Mouse (Mus musculus) left cerebral cortex, adult 8-10 months (tissue): ENCODE results near the gene Gm2001. TPM values are rescaled to one million over a fixed set of nuclear protein-coding genes. Genes with fewer than 3 reads are reported as not detected.
"Not testable (repeated sequence)": the region's sequence is repeated elsewhere in the genome, so short reads cannot be mapped to it uniquely, and the experiment has no call there.

Source experiments
- DNase-seq, 2 experiments: peaks; one replicate each; pipeline ENCODE4 v3.0.0; 2022; ENCODE audit warnings: low spot score in 2 of 2
- total RNA-seq, 4 experiments: library from RNA; stranded (reverse); gene quantifications; 2 replicates each; pipeline ENCODE4 v1.2.4; 2022

Gene Gm2001
- total RNA-seq, result not detected

DNA sequence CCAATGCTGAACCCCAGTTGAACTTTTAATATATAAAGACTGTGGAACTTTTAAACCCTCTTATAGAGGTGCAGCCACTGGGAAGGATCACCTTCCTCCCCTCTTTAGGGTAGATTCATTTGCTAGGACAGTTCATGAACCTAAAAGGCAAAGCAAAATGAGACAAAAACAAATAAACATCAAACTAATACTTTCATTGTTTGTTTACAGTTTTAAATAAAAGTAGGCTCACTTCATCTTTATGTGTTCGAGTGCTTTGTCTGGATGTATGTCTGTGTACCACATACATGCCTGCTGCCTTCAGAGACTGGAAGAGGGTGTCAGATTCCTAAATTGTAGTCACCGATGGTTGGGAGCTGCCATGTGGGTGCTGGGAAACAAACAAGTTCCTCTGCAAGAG lies at the start of gene Gm2001:
Gene Gm2001 (minus strand): TSS at position 101 of the 400 bp plus-strand sequence.
- not testable (repeated sequence) for DNase-seq

DNA sequence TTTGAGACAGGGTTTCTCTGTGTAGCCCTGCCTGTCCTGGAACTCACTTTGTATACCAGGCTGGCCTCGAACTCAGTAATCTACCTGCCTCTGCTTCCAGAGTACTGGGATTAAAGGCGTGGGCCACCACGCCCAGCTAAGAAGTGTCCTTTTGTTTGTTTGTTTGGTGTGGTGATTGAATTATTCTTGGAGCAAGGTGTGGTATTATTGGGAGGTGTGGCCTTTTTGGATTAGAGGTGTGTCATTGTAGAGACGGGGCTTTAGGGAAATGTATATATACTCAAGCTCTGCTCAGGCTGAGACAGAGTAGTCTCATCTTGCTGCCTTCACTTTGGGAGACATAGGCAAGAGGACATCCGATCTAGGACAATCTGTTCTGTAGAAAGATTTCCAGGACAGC lies 31.6 kb upstream of the Gm2001 start, which contains the start of gene Gm2016:
Gene Gm2016 (plus strand): TSS at position 301 of the 400 bp plus-strand sequence.
- DNase-seq, result not testable (repeated sequence)

DNA sequence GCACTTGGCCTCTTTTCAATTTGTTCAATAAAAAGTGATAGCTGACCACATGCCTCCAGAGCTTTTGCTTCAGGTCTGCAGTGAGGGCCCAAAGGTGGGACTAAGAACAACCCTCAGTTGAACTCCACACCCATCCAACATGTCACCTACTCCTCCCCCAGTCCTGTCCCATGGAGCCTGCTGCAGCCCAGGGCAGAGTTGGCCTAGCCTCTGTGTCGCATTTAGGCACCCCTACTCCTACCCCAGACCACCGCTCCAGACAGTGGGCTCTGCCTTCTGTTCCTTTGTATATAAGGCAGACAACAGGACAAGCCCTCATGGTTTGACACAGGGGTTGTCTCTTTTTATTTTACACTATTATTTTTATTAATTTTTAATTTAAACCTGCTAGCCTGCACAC lies 21.9 kb upstream of the Gm2001 start:
- not testable (repeated sequence) for DNase-seq

DNA sequence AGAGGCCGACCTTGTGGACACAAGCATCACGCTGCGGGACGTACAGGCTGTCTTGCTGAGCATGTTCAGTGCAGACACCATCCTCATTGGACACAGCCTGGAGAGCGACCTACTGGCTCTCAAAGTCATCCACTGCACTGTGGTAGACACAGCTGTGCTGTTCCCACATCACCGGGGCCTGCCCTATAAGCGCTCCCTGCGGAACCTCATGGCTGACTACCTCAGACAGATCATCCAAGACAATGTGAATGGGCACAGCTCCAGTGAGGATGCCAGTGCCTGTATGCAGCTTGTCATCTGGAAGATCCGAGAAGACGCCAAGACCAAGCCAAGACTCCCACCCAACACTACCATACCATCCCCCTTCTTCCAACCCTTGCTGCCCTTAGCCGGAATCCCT lies 21.5 kb upstream of the Gm2001 start:
- not testable (repeated sequence) for DNase-seq

DNA sequence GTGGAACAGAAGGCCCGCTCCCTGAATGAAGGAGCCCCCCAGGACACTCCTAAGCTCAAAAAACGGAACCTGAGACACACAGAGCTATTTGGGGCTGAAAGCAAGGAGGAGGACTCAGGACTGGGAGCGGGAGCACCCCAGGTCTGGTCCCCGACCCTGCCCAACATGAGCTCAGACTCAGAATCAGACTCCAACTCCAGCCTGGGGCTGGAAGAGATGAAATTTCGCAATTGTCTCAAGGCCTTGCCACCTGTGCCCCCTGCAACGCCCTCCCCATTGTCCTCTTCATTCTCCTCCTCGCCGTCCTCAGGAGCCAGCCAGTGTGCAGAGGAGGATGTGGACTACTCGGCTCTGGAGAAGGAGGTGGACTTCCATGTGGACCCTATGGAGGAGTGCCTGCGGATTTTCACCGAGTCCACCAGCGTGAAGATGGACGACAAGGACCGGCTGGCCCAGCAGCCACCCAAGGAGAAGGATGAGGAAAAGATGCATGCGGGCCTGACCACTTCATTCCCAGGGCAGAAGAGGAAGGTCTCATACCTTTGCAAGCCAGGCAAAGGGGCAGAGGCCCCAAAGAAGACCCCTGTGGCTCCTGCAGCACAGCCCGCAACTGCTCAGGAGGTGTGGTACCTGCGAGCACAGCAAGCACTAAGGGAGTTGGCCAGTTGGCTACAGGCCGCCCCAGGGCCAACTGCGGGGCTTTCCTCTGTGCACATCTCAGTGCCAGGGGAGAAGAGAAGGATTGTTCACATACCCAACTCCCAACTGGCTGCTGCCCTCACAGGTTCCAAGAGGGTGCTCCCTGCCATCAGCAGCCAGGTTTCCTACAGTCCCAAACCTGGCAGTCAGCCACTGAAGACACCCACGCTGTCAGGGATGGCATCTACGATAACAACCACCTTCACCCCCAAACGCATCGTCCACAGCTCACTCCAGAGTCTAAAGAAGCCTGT lies 19.9 kb upstream of the Gm2001 start:
- not testable (repeated sequence) for DNase-seq

DNA sequence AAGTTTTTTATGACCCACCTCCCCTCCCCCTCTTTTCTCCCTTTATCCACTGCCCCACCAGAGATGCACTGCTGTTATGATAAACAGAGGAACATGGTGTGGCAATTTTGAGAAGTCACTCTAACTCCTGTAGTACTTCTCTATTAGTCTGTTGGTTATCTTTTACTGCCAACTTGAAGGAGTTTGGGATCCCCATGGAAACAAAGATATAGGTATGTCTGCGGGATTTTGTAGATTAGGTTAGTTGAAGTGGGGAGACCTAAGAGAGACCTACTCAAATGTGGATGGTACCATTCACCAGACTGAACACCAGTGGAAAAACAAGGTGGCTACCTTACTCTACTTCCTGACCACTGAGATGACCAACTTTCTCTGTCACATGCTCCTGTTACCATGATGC lies 13.9 kb upstream of the Gm2001 start:
- DNase-seq, result not testable (repeated sequence)

DNA sequence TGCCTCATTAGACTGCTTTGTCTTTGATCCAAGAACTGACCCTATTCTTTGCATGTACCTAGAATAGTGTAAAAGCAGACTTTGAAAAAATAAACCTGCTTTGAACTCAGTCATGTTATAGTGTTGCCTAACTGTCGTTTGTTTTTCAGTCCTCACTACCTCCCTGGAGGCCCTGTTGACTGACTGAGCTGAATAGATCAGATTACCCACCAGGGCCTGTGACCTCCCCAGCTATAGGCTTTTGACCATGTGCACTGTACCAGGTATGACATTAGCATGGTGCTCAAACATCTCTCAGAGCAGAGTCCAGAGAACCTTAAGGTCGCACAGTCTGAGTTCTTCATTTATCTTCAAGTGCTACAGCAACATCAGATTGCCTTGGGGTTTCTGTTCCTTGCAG lies 8.5 kb upstream of the Gm2001 start:
- DNase-seq, result not testable (repeated sequence)

DNA sequence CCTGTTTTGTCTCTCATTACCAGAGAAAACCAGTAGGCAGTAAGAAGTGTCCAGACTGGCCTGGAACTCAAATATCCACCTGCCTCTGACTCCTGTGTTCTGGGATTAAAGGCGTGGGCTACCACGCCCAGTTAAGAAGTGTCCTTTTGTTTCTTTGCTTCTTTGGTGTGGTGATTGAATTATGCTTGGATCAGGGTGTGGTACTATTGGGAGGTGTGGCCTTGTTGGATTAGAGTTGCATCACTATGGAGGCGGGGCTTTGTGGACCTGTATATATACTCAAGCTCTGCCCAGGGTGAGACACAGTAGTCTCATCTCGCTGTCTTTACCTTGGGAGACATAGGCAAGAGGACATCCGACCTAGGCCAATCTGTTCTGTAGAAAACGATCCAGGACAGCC lies 25.9 kb downstream of the Gm2001 start, which contains the start of gene BB287469:
Gene BB287469 (plus strand): TSS at position 301 of the 400 bp plus-strand sequence.
- DNase-seq, result not testable (repeated sequence)

DNA sequence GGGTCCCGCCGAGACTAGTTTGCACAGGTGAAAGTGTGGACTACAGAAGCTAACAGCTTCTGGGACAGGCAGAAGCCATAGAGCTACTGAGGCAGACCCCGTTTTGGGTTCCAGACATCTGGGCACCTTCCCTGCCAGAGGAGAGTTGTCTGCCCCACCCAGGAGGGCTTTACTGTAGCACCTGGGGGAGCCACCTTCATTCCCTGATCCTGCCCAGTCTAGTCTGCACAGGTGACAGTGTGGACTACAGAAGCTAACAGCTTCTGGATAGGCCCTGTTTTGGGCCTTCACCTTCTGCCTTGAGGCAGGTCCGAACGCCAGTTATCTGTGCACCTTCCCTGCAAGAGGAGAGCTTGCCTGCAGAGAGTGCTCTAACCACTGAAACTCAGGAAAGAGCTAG lies 44.2 kb downstream of the Gm2001 start:
- DNase-seq, result not testable (repeated sequence)

DNA sequence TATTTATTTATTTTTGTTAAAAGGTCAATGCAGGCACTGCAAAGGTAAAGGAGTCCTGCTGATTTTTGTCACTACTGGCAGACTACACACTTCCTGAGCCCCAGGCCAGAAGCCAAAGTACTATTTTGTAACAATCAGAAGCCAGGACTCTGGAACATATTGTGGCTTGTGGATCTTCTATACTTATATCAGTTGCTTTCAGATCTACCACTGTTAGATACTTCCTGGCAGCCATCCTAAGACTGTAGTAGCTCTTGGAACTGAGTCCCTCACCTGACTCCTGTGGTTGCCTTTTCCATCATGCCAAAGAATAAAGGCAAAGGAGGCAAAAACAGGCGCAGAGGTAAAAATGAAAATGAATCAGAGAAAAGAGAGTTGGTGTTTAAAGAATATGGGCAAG lies 46.9 kb downstream of the Gm2001 start, which contains the start of gene Gm21936:
Gene Gm21936 (plus strand): TSS at position 301 of the 400 bp plus-strand sequence.
- not testable (repeated sequence) for DNase-seq

Other genes starting within 250 kb of the Gm2001 start
- gene Oog1, start 239.7 kb downstream of the Gm2001 start, total RNA-seq, result not detected
- not detected for gene Gm4027, start 223.5 kb downstream of the Gm2001 start, total RNA-seq
- not detected for gene Gm16381, start 197.7 kb downstream of the Gm2001 start, total RNA-seq
- not detected for gene Gm21319, start 66.6 kb downstream of the Gm2001 start, total RNA-seq
- gene Gm21936, start 46.8 kb downstream of the Gm2001 start, total RNA-seq, result not detected
- gene BB287469, start 25.8 kb downstream of the Gm2001 start, total RNA-seq, result not detected
- not detected for gene Gm2016, start 31.7 kb upstream of the Gm2001 start, total RNA-seq
- gene Gm2022, start 53.0 kb upstream of the Gm2001 start, total RNA-seq, result not detected
- not detected for gene Gm2035, start 77.5 kb upstream of the Gm2001 start, total RNA-seq
- not detected for gene Gm2042, start 111.7 kb upstream of the Gm2001 start, total RNA-seq
- gene Gm2075, start 169.5 kb upstream of the Gm2001 start, total RNA-seq, result not detected
- not detected for gene Gm6803, start 176.4 kb upstream of the Gm2001 start, total RNA-seq
- gene Gm2056, start 184.7 kb upstream of the Gm2001 start, total RNA-seq, result not detected
- gene Gm16368, start 241.4 kb upstream of the Gm2001 start, total RNA-seq, result not detected